Mouse (Mus musculus) E14TG2a.4 (cell line): ENCODE measurements at regions not wholly inside any gene's neighbourhood (a gene's known extent, or its start where the extent isn't known, plus 50 kb on each side); places are given as distances from the start of the nearest gene placed in this dataset.

Source experiments
- H3K27me3 ChIP-seq: 2 replicates; pipeline ENCODE4 v1.6.1; 2014; ENCODE audit warnings: low read length, control low read depth; ENCODE audit not compliant: insufficient read depth
- H3K36me3 ChIP-seq: 2 replicates; pipeline ENCODE4 v1.6.1; 2014; ENCODE audit warnings: low read length, control low read depth; ENCODE audit not compliant: insufficient read depth
- H3K4me1 ChIP-seq: replicated peaks from 2 replicates; pipeline ENCODE4 v1.6.1; 2014; ENCODE audit warnings: low read depth, low read length, control low read depth
- H3K4me3 ChIP-seq: replicated peaks from 2 replicates; pipeline ENCODE4 v1.5.1; 2014; ENCODE audit warnings: mild to moderate bottlenecking, low read length
- H3K9me3 ChIP-seq: 2 replicates; pipeline ENCODE4 v1.6.1; 2014; ENCODE audit warnings: low read length, control low read depth
- CTCF ChIP-seq: conservative IDR thresholded peaks from 2 replicates; pipeline ENCODE4 v1.5.1; 2014; ENCODE audit warnings: low read length
- NANOG ChIP-seq: IDR thresholded peaks from 2 replicates; pipeline ENCODE4 v1.6.1; 2014; ENCODE audit warnings: borderline replicate concordance, low read length, mixed read lengths
- POU5F1 ChIP-seq: IDR thresholded peaks from 2 replicates; pipeline ENCODE4 v1.6.1; 2014; ENCODE audit warnings: low read length, borderline replicate concordance

GRCm38 (mm10) chr1:176360957-176361356 lies 85.8 kb upstream of the Pld5 start:
- no peaks in the 10 kb centered on the region for H3K36me3 ChIP-seq
- H3K4me1 ChIP-seq, result no peaks in the 10 kb centered on the region
- H3K4me3 ChIP-seq, result no peak overlapping the region
- no peaks in the 10 kb centered on the region for H3K27me3 ChIP-seq
- TF ChIP-seq CTCF, result no peak
- TF ChIP-seq POU5F1, result no peak
- no peak for TF ChIP-seq NANOG
- H3K9me3 ChIP-seq, result 0 out of 2 replicates have a peak, but pooled peaks cover 3% of the 10 kb centered on the region

DNA sequence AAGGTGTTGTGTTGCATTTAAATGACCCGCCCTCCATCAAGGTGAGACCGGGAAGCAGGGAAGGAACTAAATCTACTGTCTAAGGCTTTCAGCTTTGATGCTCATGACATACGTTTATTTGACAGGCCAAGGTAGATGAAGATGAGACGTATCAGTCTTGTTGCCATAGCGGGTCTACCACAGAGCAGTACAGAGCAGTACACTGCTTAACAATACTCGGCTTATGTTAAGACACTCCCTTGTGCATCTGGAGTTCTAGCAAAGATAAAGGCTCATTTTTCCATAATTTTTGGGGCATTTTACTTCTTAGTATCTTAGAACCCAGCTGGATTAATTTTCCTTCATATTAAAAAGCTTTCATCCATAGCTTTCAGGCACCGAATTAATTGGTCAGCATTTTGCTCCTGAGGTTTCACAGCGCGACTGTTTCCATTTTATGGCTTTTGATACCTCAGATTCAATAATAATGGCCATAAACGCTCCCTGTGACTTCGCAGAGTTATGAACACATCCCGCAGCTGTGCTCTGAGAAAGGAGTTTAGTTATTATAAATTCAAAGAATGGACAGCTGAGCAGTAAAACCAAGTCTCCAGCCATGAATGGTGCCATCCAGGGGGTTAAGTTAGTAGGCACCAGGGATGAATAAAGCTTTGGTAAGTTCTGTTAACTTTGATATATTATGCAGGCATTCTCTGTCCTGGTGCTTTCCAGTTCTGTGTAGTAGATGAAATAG lies 85.0 kb upstream of the Pld5 start:
- no peak for TF ChIP-seq NANOG
- no peak for TF ChIP-seq POU5F1
- TF ChIP-seq CTCF, result no peak
- Histone ChIP-seq H3K36me3 (no peaks in the 10 kb centered on the region), H3K9me3 (0 out of 2 replicates have a peak, but pooled peaks cover 3% of the 10 kb centered on the region), H3K4me3 (no peak overlapping the region), H3K4me1 (peaks cover 5% of the 10 kb centered on the region), H3K27me3 (no peaks in the 10 kb centered on the region)

DNA sequence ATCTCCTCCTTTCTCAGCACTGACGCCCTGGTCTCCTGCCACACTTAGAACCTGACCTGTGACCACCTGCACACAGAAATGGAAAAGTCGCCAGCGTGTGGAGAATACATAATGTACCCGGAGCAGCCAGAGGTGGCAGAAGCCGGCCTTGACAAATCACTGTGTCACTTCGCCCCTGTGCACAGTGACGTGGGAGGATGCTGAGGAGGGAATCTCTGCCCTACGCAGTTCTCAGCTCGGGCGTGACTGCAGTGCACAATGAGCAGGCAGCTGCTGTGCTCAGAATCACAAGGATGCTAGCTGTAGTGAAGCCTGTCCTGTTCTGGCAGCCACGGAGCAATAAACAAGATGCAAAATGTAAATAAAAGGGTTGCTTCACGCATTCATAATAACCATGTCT lies 80.2 kb upstream of the Pld5 start:
- Histone ChIP-seq H3K36me3 (no peaks in the 10 kb centered on the region), H3K4me3 (no peak overlapping the region), H3K27me3 (no peaks in the 10 kb centered on the region), H3K9me3 (no peaks in the 10 kb centered on the region), H3K4me1 (peaks cover 13% of the 10 kb centered on the region)
- no peak for TF ChIP-seq NANOG
- TF ChIP-seq POU5F1, result no peak
- no peak for TF ChIP-seq CTCF

DNA sequence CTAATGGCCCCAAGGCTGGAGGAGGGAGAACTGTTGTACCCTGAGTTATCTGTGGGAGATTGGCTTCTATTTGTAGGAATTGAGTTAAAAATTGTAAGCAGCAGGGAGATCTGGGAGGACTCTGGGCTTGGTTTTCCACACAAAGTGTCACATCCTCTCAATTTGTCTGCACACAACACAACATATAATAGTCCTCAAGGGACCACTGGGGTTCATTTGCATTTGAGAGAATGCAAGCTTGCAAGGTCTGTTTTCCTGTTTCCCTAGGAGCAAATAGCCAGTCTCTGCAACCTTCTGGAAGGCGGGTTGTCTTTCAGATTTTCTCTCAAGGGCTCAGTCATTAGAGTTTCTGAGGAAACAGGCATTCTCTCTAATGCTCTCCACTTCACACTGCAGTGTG lies 79.8 kb upstream of the Pld5 start:
- H3K36me3 ChIP-seq, result no peaks in the 10 kb centered on the region
- TF ChIP-seq CTCF, result no peak
- TF ChIP-seq NANOG, result no peak
- TF ChIP-seq POU5F1, result no peak
- no peaks in the 10 kb centered on the region for H3K9me3 ChIP-seq
- no peak overlapping the region for H3K4me3 ChIP-seq
- H3K27me3 ChIP-seq, result no peaks in the 10 kb centered on the region
- peaks cover 13% of the 10 kb centered on the region for H3K4me1 ChIP-seq

DNA sequence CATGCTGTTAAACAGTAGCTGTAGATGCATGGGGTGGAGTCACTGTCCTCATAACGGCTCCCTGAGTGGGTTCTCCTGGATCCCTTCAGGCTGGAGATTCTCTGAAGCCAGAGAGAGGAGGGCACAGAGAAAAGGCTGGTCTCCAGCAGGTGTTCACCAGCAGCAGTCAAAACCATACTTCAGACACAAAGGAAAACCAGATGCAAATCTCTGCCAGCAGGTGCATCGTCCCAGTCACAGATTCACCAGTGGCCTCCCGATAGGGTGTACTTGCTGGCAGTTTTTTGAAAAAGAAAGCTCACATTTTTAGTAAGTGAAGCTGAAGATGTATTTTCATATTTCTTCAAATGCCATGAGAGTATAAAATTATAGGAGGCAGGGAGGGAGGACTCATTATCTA lies 77.6 kb upstream of the Pld5 start:
- no peaks in the 10 kb centered on the region for H3K36me3 ChIP-seq
- no peaks in the 10 kb centered on the region for H3K27me3 ChIP-seq
- no peaks in the 10 kb centered on the region for H3K9me3 ChIP-seq
- H3K4me3 ChIP-seq, result no peak overlapping the region
- TF ChIP-seq POU5F1, result no peak
- TF ChIP-seq CTCF, result no peak
- TF ChIP-seq NANOG, result no peak
- peaks cover 24% of the 10 kb centered on the region for H3K4me1 ChIP-seq

DNA sequence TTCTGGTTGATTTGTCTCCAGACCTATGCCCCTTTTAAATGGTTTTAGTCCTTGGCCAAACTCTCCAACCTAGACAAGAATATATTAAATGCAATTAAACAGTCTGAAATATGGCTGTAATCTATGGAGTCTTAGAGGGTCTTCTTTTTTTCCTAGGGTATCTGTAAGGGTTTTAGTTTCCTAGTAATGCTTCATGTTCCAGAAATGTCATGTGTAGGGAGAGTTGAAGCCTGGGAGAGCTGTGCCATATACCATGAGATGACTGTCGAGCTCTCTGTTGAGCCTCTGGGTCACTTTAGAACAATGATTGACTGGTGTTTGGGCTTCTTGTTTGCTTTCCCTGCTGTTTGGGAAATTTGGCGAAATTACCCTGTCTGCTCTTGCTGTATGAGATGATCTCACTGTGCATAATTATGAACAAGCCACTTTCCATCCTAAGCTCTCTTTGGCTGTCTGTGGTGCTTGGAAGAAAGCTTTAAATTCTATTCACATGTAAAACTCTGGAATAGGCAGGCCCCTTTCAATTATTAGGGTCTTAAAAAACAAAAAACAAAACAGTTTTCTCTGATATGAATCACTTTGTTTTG lies 74.9 kb upstream of the Pld5 start:
- Histone ChIP-seq H3K27me3 (no peaks in the 10 kb centered on the region), H3K4me1 (peaks cover 21% of the 10 kb centered on the region), H3K36me3 (no peaks in the 10 kb centered on the region), H3K4me3 (no peak overlapping the region), H3K9me3 (no peaks in the 10 kb centered on the region)
- TF ChIP-seq POU5F1, result no peak
- TF ChIP-seq CTCF, result no peak

- no peaks in the 10 kb centered on the region for H3K36me3 ChIP-seq
- H3K9me3 ChIP-seq, result peaks cover 2% of the 10 kb centered on the region; the same call in 1 of the 2 replicates
- TF ChIP-seq NANOG (peak; percentile 83), CTCF (no peak)
- H3K4me1 ChIP-seq, result peaks cover 36% of the 10 kb centered on the region
- H3K27me3 ChIP-seq, result no peaks in the 10 kb centered on the region
- no peak overlapping the region for H3K4me3 ChIP-seq
These were observed 73.0 kb upstream of the Pld5 start for GRCm38 (mm10) chr1:176348129-176348528.

- Histone ChIP-seq H3K9me3 (no peaks in the 10 kb centered on the region), H3K4me1 (no peaks in the 10 kb centered on the region), H3K27me3 (no peaks in the 10 kb centered on the region), H3K4me3 (no peak overlapping the region), H3K36me3 (no peaks in the 10 kb centered on the region)
- TF ChIP-seq CTCF (peak; percentile 78), POU5F1 (no peak), NANOG (no peak)
These were observed 56.2 kb upstream of the Pld5 start for GRCm38 (mm10) chr1:176331344-176331743.
